Mouse (Mus musculus) midbrain, postnatal 0 days (tissue): ENCODE results near the gene Tbxa2r. TPM values are rescaled to one million over a fixed set of nuclear protein-coding genes. Genes with fewer than 3 reads are reported as not detected.
A peak's percentile ranks its signal among the peaks of the same experiment; 100 is the strongest.

Experiments
- ATAC-seq: fragments of 200-750 bp; cut with Nextera tagmentation; 2 replicates; pipeline ENCODE4 v1.8.0; 2017; ENCODE audit warnings: moderate number of reproducible peaks, mild to moderate bottlenecking, moderate TSS enrichment, moderate library complexity; ENCODE audit not compliant: low FRiP score
- DNase-seq: peaks from one replicate; pipeline ENCODE4 v3.0.0-alpha.2; 2015; ENCODE audit warnings: low spot score
- H3K27ac ChIP-seq: fragments of 300-500 bp; sonication (generic); 2 replicates; pipeline ENCODE4 v1.5.1; 2014; ENCODE audit warnings: low read depth, mild to moderate bottlenecking, low read length, mixed read lengths
- H3K27me3 ChIP-seq: fragments of 300-500 bp; sonication (generic); 2 replicates; pipeline ENCODE4 v1.6.1; 2014; ENCODE audit warnings: low read length, control low read depth, mixed read lengths; ENCODE audit not compliant: insufficient read depth
- H3K36me3 ChIP-seq: fragments of 300-500 bp; sonication (generic); 2 replicates; pipeline ENCODE4 v1.6.1; 2014; ENCODE audit warnings: low read length, control low read depth, mixed read lengths; ENCODE audit not compliant: insufficient read depth
- H3K4me1 ChIP-seq: fragments of 300-500 bp; sonication (generic); 2 replicates; pipeline ENCODE4 v1.6.1; 2014; ENCODE audit warnings: mild to moderate bottlenecking, control low read depth, antibody characterized with exemption, low read length, mixed read lengths; ENCODE audit not compliant: insufficient read depth
- H3K4me2 ChIP-seq: fragments of 300-500 bp; sonication (generic); 2 replicates; pipeline ENCODE4 v1.6.1; 2014; ENCODE audit warnings: low read depth, mild to moderate bottlenecking, low read length, mixed read lengths; ENCODE audit not compliant: poor library complexity, severe bottlenecking
- H3K4me3 ChIP-seq: fragments of 300-500 bp; sonication (generic); 2 replicates; pipeline ENCODE4 v1.5.1; 2014; ENCODE audit warnings: low read depth, mild to moderate bottlenecking, low read length, moderate library complexity
- H3K9ac ChIP-seq: fragments of 300-500 bp; sonication (generic); replicated peaks from 2 replicates; pipeline ENCODE4 v1.6.1; 2014; ENCODE audit warnings: mild to moderate bottlenecking, low read length, moderate library complexity, mixed read lengths; ENCODE audit not compliant: poor library complexity, severe bottlenecking
- H3K9me3 ChIP-seq: fragments of 300-500 bp; sonication (generic); 2 replicates; pipeline ENCODE4 v1.6.1; 2016; ENCODE audit warnings: low read length, control low read depth
- CTCF ChIP-seq: IDR thresholded peaks from 2 replicates; pipeline ENCODE4 v1.5.1; 2016; ENCODE audit warnings: antibody characterized with exemption, mild to moderate bottlenecking
- WGBS: fragments of 180-500 bp; shearing (Covaris S2); extraction: QIAGEN DNeasy Blood & Tissue Kit; methylation state at CpG from one replicate; pipeline ENCODE4 v1.1.7; 2014; 5-methylcytosine and 5-hydroxymethylcytosine counted together
- polyA plus RNA-seq: library from polyadenylated mRNA; unstranded; fragments of >200 nt; fragmentation: Nextera tagmentation; extraction: Ambion mirVana; gene quantifications from 2 replicates; pipeline ENCODE4 v1.2.1, GENCODE M21; 2015
- total RNA-seq: library from RNA; depleted of rRNA; stranded (reverse); fragments of >200 nt; gene quantifications from 2 replicates; pipeline ENCODE4 v1.2.3, GENCODE M21; 2014

Gene Tbxa2r
- total and polyA plus RNA-seq, 2 experiments from 2014 or later, result 3.8 to 7.0 TPM

GRCm38 (mm10) chr10:81350351-81351063 lies 22.0 kb downstream of the Tbxa2r start, which contains the start of gene Hmg20b:
Hmg20b (minus strand) TSS chr10:81350480.
- H3K9ac ChIP-seq, result no peak within 1 kb of the TSS
- peaks cover 4% of the 10 kb centered on the region; the same call in 1 of the 2 replicates for H3K4me1 ChIP-seq
- no peaks in the 10 kb centered on the region for H3K9me3 ChIP-seq
- H3K36me3 ChIP-seq, result no peaks in the 10 kb centered on the region
- peak; percentile 92 for TF ChIP-seq CTCF
- peak within 1 kb of the TSS; percentile 88 for H3K4me2 ChIP-seq
- under 1% methylated on average over 54 of the region's 54 CpGs for WGBS
- ATAC-seq (peak; percentile 95), DNase-seq (peak; percentile 99)
- H3K27me3 ChIP-seq, result no peaks in the 10 kb centered on the region
- peak within 1 kb of the TSS; percentile 52 for H3K4me3 ChIP-seq
- no peak within 1 kb of the TSS for H3K27ac ChIP-seq

GRCm38 (mm10) chr10:81351678-81352291 lies 23.3 kb downstream of the Tbxa2r start:
- WGBS, result 32% methylated on average over 9 of the region's 9 CpGs
- Histone ChIP-seq H3K4me1 (peaks cover 4% of the 10 kb centered on the region; the same call in 1 of the 2 replicates), H3K27me3 (no peaks in the 10 kb centered on the region), H3K4me2 (no peak overlapping the region), H3K36me3 (no peaks in the 10 kb centered on the region), H3K9me3 (no peaks in the 10 kb centered on the region), H3K27ac (no peak overlapping the region), H3K4me3 (no peak overlapping the region), H3K9ac (no peak overlapping the region)
- no peak for ATAC-seq
- DNase-seq, result no peak
- TF ChIP-seq CTCF, result no peak

GRCm38 (mm10) chr10:81354738-81355477 lies 26.4 kb downstream of the Tbxa2r start:
- Histone ChIP-seq H3K27me3 (no peaks in the 10 kb centered on the region), H3K4me1 (peaks cover 5% of the 10 kb centered on the region), H3K36me3 (peaks cover 1% of the 10 kb centered on the region; the same call in 1 of the 2 replicates), H3K4me3 (no peak overlapping the region), H3K9ac (no peak overlapping the region), H3K9me3 (no peaks in the 10 kb centered on the region), H3K4me2 (no peak overlapping the region), H3K27ac (no peak overlapping the region)
- TF ChIP-seq CTCF, result no peak
- WGBS, result 62% methylated on average over 9 of the region's 9 CpGs
- DNase-seq (no peak), ATAC-seq (no peak)

- TF ChIP-seq CTCF, result no peak
- Histone ChIP-seq H3K9me3 (no peaks in the 10 kb centered on the region), H3K4me3 (no peak overlapping the region), H3K27me3 (no peaks in the 10 kb centered on the region), H3K4me2 (no peak overlapping the region), H3K9ac (no peak overlapping the region), H3K36me3 (peaks cover 4% of the 10 kb centered on the region; the same call in 1 of the 2 replicates), H3K27ac (no peak overlapping the region), H3K4me1 (peaks cover 4% of the 10 kb centered on the region)
- DNase-seq (no peak), ATAC-seq (no peak)
- 69% methylated on average over 4 of the region's 4 CpGs for WGBS
These were observed 27.0 kb downstream of the Tbxa2r start for GRCm38 (mm10) chr10:81355533-81355932.

- H3K36me3 ChIP-seq, result peaks cover 9% of the 10 kb centered on the region
- no peak overlapping the region for H3K4me3 ChIP-seq
- ATAC-seq, result no peak
- H3K4me1 ChIP-seq, result peaks cover 4% of the 10 kb centered on the region
- no peaks in the 10 kb centered on the region for H3K27me3 ChIP-seq
- 60% methylated on average over 12 of the region's 12 CpGs for WGBS
- no peak for TF ChIP-seq CTCF
- H3K27ac ChIP-seq, result no peak overlapping the region
- no peaks in the 10 kb centered on the region for H3K9me3 ChIP-seq
- H3K9ac ChIP-seq, result 0 out of 2 replicates have a peak overlapping the region, but pooled peaks have one; percentile 13
- H3K4me2 ChIP-seq, result no peak overlapping the region; the same call in 1 of the 2 replicates
- no peak for DNase-seq
These were observed 27.9 kb downstream of the Tbxa2r start for GRCm38 (mm10) chr10:81356352-81356990.
